Mouse (Mus musculus): ENCODE data around the gene C1s1.
A peak's percentile ranks its signal among the peaks of the same experiment; 100 is the strongest.
"Not testable (repeated sequence)": the region's sequence is repeated elsewhere in the genome, so short reads cannot be mapped to it uniquely, and the experiment has no call there.

Gene C1s1

DNA sequence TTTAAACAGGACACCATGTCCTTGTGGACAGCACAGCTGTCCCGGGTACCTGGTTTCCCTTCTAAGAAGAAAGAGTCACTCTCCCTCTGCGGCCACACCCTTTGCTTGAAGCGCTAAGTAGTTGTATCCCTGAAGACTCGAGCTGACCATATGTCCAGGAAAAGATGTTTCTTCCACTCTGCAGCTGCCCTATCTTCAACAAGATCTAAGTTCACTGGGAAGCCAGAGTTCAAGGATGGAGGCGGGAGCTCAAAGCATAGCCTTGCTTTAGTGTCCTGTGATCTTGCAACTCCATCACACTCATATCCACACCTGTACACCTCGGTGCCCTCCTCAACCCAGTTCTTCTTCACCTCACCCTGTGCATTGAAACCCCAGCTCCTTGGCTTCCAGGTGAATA, 30.2 kb downstream of the C1s1 start:
- no peak for DNase-seq

DNA sequence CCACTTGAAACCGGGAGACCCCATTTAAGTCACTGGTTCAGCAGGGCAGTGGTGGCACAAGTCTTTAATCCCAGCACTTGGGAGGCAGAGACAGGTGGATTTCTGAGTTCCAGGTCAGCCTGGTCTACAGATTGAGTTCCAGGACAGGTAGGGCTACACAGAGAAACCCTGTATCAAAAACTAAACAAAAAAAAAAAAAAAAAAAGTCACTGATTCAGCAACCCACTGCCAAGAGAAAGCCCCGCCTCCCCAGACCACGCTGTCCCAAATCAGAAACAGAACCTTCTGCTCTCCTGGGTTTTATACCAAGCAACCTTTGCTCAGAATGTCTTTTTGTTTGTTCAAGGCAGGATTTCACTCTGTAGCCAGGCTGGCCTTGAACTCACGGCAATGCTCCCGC, 33.0 kb downstream of the C1s1 start:
- not testable (repeated sequence) for DNase-seq

DNA sequence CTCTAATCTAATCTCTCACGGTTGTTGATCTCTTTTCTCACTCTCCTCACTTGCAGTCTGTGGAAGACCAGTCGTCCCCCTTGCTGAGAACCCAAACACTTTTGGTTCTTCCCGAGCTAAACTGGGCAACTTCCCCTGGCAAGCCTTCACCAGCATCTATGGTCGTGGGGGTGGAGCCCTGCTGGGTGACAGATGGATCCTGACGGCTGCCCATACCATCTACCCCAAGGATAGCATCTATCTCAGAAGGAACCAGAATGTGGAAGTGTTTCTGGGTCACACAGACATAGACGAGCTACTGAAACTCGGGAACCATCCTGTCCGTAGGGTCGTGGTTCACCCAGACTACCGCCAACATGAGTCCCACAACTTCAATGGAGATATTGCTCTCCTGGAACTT, 33.9 kb downstream of the C1s1 start:
- peak; percentile 72 for DNase-seq

DNA sequence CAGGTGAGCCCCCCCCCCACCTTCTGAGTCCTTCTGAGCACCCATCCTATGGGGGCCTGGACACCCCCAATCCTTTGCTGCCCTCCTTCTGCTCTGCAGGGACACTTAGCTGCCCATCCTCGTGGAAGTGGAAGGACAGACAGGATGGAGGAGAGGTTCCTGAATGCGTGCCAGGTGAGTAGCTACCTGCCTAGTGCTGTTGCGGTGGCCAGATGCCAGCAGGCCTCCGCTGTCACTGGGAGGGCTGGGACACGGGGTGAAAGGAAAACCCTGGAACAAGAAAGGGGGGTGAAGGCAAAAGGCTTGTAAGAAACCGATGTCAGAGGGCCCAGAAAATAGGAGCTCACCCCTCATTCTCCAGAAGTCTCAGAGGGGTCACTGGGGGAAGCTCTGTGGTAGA, 35.2 kb downstream of the C1s1 start:
- peak; percentile 20 to 31 for DNase-seq

DNA sequence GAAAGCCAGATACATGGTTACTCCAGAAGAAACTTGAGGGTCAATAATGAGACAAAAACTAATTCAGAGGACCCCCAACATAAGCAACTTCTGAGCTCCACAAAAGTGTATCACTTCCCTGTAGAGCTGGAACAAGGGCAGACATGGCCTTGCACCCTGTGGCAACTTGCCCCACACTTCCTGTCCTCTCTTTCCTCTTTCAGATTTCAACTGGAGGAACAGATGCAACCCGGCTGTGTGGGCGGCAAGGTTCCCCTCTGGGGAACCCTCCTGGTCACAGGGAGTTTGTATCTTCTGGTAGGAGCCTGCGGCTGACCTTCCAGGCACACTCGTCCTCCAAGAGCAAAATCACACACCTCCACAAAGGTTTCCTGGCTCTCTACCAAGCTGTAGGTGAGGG, 37.1 kb downstream of the C1s1 start:
- no peak for DNase-seq

DNA sequence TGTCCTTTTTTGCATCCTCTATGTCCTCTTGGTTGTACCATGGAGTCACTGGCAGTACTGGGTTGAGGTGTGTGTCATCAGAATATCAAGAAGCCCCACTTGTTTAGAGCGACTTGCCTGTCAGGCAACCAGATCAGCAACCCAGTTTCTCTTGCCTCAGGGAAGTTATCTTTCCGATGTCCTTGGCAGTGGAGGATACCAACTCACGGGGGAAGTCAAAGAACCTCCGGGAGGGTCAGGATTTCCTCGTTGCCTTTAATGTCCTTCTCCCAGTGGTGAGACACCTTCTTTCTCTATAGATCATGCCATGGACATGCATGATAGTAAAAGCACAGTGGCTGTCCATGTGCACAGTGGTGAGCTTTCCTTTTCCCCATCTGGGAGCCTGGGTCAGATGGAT, 40.1 kb downstream of the C1s1 start:
- DNase-seq = no peak

DNA sequence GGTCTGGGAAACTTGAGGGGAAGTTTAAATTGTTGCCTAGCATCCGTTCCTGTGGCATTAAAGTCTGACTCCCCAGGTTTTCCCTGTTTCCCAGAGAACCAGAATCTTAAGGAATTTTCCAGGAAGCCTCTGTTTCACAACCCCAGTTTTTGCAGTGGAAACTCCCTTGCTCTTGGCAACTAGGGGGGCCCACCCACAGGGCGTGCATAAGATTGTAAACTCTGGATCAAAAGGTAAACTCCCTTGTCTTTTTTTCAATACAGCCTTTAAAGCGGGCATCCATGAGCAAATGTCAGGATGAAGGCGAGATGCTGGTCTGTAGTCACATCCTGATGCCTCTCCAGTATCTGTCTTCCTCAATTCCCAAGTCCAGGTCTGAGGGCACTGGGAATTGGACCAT, 40.7 kb downstream of the C1s1 start:
- no peak for DNase-seq

DNA sequence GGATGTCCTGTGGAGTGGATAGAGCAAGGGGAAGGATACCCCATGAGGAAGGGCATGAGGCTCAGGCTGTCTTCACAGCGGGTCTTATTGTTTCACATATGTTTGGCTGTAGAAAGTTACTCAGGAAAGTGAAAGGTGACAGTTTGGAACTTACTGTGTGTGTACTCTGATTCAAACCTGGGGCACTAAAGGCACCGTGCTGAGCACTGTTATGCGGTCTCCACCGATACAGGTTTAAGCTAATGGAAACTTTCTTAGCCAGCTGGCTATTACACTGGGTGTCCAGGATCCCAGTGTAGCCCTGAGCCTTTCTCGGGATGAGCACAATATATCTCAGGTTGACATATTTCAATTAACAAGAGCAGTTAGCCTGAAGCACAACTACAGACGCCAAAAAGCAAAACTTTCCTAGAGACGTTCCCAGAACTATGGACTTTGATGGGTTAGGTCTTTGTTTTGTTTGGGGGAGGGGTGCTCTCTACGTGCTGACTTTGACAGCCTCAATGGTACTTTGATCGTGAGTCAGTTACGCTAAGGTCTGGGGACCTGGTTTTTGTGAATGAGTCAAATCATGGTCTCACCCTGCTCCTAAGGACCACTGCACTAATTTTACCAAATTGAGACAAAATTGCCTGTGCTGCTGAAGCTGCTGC, 42.1 kb downstream of the C1s1 start:
- DNase-seq = no peak

DNA sequence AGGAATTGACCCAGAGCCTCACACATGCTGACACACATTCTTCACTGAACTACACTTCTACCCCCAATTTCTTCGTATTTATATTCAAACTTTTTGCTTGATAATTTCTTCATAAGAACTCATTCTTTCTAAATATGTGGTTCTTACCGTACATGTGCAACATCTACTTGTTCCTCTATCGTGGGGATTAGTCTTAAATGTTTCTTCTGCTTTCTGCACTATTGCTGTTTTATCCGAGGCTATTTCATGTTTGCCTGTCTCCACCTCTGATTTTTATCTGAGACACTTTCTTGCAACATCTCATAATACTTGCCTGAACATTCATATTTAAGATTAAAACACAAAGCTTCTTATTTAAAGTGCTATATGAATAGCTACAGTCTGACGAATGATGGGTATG, 46.1 kb downstream of the C1s1 start:
- DNase-seq = no peak

DNA sequence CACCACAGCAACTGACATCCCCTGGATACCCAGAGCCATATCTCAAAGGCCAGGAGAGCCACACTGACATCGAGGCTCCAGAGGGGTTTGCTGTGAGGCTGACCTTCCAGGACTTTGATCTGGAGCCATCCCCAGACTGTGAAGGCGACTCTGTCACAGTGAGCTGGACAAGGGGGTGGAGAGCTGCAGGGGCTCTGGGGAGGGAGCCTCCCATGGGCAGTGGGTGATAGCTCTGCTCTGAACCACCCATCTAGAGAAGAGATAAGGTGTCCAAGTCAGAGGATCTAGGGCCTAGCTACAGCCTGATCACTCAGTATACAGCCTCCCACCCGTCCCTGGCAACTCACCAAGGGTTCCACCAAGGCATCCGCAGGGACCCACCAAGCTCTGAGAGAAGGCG, 48.3 kb downstream of the C1s1 start:
- DNase-seq = no peak

DNA sequence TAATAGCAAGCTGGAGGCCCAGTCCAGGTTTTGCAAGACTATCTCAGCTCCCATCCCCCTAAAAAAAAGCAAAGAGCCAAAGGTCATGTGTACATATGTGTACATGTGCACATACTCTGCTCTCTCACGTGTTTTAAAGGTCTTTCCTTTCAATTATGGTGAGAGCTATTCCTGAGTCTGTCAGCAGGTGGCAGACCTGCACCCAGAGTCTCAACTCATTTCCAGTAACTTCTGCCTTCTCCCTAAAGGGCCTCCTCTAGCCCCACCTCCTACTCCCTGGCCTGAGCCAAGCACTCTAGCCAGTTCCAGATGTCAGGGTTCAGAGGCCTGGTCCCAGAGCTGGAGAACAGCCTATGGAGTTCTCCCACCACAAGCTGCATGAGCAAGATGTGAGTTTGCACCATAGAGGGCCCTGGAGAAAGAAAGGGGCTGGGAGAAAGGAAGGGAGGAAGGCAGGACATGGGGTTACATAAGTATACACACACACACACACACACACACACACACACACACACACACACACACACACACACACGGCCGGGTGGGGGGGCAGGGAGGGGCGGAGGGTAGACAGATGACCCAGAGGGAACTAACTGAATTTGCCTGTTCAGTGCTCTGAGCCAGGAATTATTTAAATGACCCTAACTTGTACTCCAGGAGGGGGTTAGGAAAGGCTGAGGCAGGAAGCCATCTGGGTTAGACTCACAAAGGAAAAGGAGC, 49.2 kb downstream of the C1s1 start, which contains the start of gene C1rl:
Gene C1rl (plus strand): TSS at position 272 of the 720 bp plus-strand sequence.
- DNase-seq = peak; percentile 70 to 80

DNA sequence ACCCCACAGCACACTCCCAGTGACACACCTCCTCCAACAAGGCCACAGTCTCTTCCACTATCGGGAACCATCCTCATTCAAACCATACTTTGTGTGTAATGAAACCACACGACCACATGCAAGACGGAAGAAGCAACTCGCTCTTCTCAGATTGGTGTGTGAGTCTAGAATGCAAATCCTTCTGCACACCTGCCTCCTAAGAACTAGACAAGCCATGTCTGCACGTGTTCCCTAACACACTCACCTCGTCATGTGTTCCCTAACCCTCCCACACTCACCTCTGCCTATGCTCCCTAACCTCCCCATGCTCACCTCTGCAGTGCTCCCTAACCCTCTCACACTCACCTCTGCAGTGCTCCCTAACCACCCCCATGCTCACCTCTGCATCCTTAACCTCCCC, 50.7 kb downstream of the C1s1 start:
- no peak for DNase-seq

DNA sequence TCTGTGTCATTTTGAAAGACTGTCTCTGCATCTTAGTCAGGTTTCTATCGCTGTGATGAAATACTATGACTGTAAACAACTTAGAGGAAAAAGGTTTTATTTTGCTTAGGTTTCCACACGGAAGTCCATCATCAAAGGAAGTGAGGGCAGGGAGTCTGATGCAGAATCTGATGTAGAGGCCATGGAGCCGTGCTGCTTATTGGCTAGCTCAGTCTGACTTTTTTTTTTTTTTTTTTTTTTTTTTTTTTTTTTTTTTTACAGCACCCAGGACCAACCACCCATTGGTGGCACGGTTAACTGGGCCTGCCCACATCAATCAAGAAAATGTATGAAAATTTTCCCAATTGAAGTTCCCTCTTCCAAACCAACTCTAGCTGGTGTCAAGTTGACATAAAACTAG, 53.2 kb downstream of the C1s1 start:
- DNase-seq = no peak

DNA sequence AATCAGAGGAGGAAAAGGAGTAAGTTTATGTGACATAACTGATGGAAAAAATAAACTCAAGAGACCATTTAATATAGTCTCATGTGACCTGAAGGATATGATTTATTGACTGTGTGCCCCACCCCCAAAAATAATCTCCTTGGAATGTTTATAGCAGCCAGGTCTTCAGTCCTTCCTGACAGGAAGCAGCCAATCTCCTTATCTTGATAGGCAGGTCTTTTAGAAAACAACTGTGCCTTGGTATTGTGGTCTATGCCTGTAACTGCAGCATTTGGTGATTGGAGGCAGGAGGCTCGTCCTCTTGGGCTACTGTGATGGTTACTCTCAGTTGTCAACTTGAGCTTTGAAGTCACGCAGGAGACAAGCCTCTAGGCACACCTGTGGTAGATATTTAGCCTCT, 54.6 kb downstream of the C1s1 start:
- DNase-seq = no peak

DNA sequence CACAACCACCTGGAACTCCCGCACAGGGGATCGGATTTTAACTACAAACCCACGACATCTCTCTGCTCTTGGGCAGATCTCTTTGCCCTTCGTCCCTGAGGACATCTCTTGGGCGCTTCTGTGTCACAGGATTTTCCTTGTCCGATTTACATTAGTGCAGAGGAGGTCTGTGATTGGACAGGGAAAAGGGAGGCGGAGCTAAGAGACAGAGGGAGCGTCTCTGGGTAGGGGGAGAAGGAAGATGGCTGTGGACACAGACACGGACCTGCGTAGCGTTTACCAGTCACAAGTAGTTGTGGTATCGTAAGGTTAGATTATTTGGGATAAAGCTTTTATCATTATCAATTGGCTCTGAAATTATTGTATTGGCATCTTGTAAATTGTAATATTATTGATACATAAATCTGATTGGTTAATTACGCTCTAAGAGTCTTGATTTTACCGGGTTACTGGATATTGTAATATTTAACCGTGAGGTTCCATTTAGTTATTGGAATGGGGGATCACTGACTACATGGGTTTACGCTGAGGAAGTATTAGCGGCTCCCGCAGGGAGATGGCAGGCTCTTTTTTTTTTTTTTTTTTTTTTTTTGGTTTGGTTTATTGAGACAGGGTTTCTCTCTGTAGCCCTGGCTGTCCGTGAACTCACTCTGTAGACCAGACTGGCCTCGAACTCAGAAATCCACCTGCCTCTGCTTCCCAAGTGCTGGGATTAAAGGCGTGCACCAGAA, 56.6 kb downstream of the C1s1 start:
- DNase-seq = no peak

DNA sequence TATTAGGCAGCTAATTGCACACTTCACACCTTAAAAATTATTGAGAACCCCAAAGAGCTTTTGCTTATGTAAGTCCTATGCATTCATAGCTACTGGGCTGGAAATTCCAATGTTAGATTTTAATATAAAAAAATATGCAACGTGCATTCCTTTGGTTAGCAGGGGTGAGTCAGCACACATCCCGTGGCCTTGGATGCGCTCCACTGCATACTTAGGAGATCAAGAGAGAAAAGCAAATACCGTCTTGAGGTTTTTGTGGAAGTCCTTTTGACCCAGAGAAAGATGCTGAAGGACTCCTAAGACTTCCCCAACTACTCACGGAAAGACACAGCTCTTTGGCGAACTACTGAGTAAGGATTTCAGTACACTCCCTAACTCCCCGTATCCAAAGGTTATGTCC, 57.3 kb downstream of the C1s1 start:
- DNase-seq = no peak

DNA sequence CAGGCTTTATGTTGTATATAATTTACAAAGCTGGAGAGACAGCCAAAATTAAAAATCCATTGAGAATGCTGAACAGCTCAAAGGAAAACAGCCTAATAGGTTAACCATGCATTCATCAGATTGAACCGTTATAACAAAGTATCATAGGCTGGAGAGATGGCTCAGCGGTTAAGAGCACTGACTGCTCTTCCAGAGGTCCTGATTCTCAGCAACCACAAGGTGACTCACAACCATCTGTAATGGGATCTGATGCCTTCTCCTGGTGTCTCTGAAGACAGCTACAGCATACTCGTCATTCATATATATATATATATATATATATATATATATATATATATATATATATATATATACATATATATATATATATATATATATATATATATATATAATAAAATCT, 58.3 kb downstream of the C1s1 start:
- not testable (repeated sequence) for DNase-seq

DNA sequence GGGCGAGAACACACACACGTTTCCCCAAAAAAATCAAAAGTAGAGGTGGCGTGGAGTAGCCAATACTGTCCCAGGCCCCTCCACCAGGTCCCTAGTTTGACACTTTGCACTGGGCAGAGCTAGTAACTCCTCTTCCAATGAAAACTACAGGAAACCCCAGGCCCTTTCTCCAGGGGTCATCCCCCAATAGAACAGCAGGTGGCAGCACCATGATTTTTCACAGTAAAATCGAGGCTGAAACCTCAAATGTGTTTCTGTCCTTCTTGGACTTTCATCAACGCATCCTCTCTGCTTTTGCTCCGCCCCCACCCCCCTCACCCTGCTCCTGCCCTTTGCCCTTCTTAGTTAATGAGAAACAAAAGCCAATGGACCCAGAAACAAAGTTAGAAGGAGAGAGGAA, 60.6 kb downstream of the C1s1 start:
- DNase-seq = peak; percentile 48 to 56

All from cerebellum, postnatal 36 days (tissue).